Mouse (Mus musculus) left cerebral cortex, adult 6 months (tissue): ENCODE results near the gene 3110001I22Rik. TPM values are rescaled to one million over a fixed set of nuclear protein-coding genes. Genes with fewer than 3 reads are reported as not detected.

Experiments used
- long read RNA-seq, 2 experiments: library from polyadenylated mRNA; unstranded; transcript quantifications; one replicate each; pipeline ENCODE4 v2.0.0; 2019 to 2020
- polyA plus RNA-seq: library from polyadenylated mRNA; unstranded; fragments of <200 nt; fragmentation: Nextera tagmentation; gene quantifications from 2 replicates; pipeline ENCODE4 v1.2.3, GENCODE M21; 2021

The 3110001I22Rik gene
- 1.3 and 1.7 TPM in 2 replicates for polyA plus RNA-seq
- long read RNA-seq, experiment 1, transcript 3110001I22Rik-203 (2 exons, 1,705 nt) = major isoform, 9 of 10 reads
- long read RNA-seq, experiment 1, partial matches to known transcripts = 0 of 10 reads
- long read RNA-seq, experiment 1, other reads (novel, unspliced or antisense) = 1 of 10 reads
- long read RNA-seq, experiment 2, partial matches to known transcripts = 0 of 2 reads
- long read RNA-seq, experiment 2, other reads (novel, unspliced or antisense) = 0 of 2 reads

DNA sequence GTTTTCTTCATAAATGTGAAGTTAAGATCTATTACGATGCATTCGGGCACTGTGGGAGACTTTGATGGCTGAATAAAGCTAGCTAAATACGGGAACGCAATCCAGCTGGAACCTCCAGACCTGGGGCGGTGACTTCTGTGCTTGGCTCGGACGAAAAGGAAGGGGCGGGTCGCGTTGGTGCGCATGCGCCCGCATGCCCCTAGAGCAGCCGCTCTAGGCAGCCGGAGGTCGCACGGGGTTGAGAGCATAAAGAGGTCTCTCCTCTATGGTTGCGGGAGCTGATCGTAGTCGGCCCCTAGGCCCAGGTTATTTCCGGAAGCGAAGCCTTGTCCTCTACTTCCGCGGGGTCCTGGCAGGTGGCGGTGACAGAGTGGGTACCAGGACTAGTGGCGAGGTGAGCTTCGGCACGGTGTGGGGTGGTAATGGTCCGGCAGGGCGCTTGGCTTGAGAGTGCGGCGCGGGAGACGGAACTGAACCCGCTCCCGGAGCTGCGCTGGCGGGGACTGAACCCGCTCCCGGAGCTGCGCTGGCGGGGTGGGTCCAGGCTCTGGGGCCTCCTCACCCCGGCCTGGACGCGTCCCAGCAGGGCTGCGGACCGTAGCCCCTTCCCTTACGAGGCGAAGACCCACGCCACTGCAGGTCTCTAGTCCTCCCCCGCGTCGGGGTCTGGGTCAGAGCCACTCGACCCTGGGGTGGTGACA is at the start of gene 3110001I22Rik, which contains the start of gene Bfar:
Gene 3110001I22Rik (plus strand): TSS at position 245 of the 701 bp plus-strand sequence.
Gene Bfar (plus strand): TSS at position 174 of the 701 bp plus-strand sequence.

DNA sequence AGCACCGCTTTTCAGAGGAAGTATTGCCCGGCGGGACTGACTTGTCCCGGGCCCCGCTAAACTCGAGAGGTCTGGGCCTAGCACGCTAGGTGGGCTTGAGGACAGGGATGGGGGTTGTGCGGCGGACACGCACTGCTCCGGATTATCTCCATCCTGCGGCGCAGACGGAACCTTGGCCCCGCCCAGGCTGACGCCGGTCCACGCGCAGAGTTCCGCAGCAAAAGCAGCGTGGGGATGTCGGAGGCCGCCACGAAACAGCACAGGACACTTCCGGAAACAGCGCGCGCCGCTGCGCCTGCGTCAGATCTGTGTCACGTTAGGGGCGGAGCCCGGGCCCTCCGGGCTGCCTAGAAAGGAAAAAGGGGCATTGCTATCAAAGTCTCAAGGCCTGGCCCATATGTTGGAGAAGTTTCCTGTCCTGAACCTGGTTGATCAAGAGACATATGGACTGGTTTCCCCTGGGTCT is 3.8 kb upstream of the 3110001I22Rik start, which contains the start of gene Parn:
Gene Parn (minus strand): TSS at position 293 of the 466 bp plus-strand sequence.

Other genes starting within 250 kb of the 3110001I22Rik start
- 11.4 and 13.7 TPM in 2 replicates for gene Parn, start 3.8 kb upstream of the 3110001I22Rik start, polyA plus RNA-seq
- 22.1 and 26.9 TPM in 2 replicates for gene Bfar, start 71 bp upstream of the 3110001I22Rik start, polyA plus RNA-seq
- gene Pla2g10, start 59.1 kb downstream of the 3110001I22Rik start, polyA plus RNA-seq = not detected in 2 replicates
- gene Rrn3, start 108.8 kb downstream of the 3110001I22Rik start, polyA plus RNA-seq = 48.8 and 64.3 TPM in 2 replicates
- 182 and 194 TPM in 2 replicates for gene Ntan1, start 146.9 kb downstream of the 3110001I22Rik start, polyA plus RNA-seq
- gene Pdxdc1, start 231.2 kb downstream of the 3110001I22Rik start, polyA plus RNA-seq = 39.2 and 48.2 TPM in 2 replicates
- gene Mpv17l, start 231.2 kb downstream of the 3110001I22Rik start, polyA plus RNA-seq = 56.3 and 74.4 TPM in 2 replicates